Mouse (Mus musculus) neural tube, embryonic 11.5 days (tissue): Measurements from ENCODE around the gene Gm9913. TPM values are rescaled to one million over a fixed set of nuclear protein-coding genes. Genes with fewer than 3 reads are reported as not detected.

Experiments
- ATAC-seq: fragments of 200-750 bp; cut with Nextera tagmentation; 2 replicates; pipeline ENCODE4 v1.8.0; 2017; ENCODE audit warnings: moderate number of reproducible peaks, mild to moderate bottlenecking, moderate TSS enrichment, moderate library complexity; ENCODE audit not compliant: insufficient read depth, low FRiP score, low TSS enrichment
- DNase-seq: peaks from one replicate; pipeline ENCODE4 v3.0.0-alpha.2; 2015; ENCODE audit warnings: low spot score
- H3K27ac ChIP-seq: fragments of 300-500 bp; sonication (generic); 2 replicates; pipeline ENCODE4 v1.5.1; 2014; ENCODE audit warnings: low read depth, mild to moderate bottlenecking, low read length
- H3K27me3 ChIP-seq: fragments of 300-500 bp; sonication (generic); 2 replicates; pipeline ENCODE4 v1.6.1; 2014; ENCODE audit warnings: mild to moderate bottlenecking, low read length, mixed read lengths; ENCODE audit not compliant: control insufficient read depth, insufficient read depth
- H3K36me3 ChIP-seq: fragments of 300-500 bp; sonication (generic); 2 replicates; pipeline ENCODE4 v1.6.1; 2014; ENCODE audit warnings: mild to moderate bottlenecking, low read length, moderate library complexity, mixed read lengths; ENCODE audit not compliant: control insufficient read depth, insufficient read depth
- H3K4me1 ChIP-seq: fragments of 300-500 bp; sonication (generic); 2 replicates; pipeline ENCODE4 v1.6.1; 2014; ENCODE audit warnings: low read length, mixed read lengths; ENCODE audit not compliant: control insufficient read depth, insufficient read depth
- H3K4me2 ChIP-seq: fragments of 300-500 bp; sonication (generic); 2 replicates; pipeline ENCODE4 v1.6.1; 2014; ENCODE audit warnings: low read depth, mild to moderate bottlenecking, moderate library complexity
- H3K4me3 ChIP-seq: fragments of 300-500 bp; sonication (generic); 2 replicates; pipeline ENCODE4 v1.5.1; 2014; ENCODE audit warnings: low read depth, low read length
- H3K9ac ChIP-seq: fragments of 300-500 bp; sonication (generic); 2 replicates; pipeline ENCODE4 v1.6.1; 2014; ENCODE audit warnings: mild to moderate bottlenecking, low read length
- H3K9me3 ChIP-seq: fragments of 300-500 bp; sonication (generic); 2 replicates; pipeline ENCODE4 v1.6.1; 2016; ENCODE audit warnings: low read length; ENCODE audit not compliant: control insufficient read depth
- WGBS: fragments of 180-500 bp; shearing (Covaris S2); extraction: QIAGEN DNeasy Blood & Tissue Kit; methylation state at CpG from one replicate; pipeline ENCODE4 v1.1.7; 2014; 5-methylcytosine and 5-hydroxymethylcytosine counted together
- polyA plus RNA-seq: library from polyadenylated mRNA; unstranded; fragments of >200 nt; fragmentation: Nextera tagmentation; extraction: Ambion mirVana; gene quantifications from 2 replicates; pipeline ENCODE4 v1.2.1, GENCODE M21; 2014

Gene Gm9913
- polyA plus RNA-seq, 1 experiment from 2014 or later: 0.16 TPM

GRCm38 (mm10) chr2:125507893-125508292 is 3.0 kb downstream of the Gm9913 start, which contains the start of gene Fbn1:
Fbn1 (minus strand) TSS chr2:125507993.
- H3K4me3 ChIP-seq: peak within 1 kb of the TSS; percentile 61
- DNase-seq: no peak
- H3K36me3 ChIP-seq: no peaks in the 10 kb centered on the region
- H3K9ac ChIP-seq: peak within 1 kb of the TSS; percentile 68
- ATAC-seq: no peak
- 0 out of 2 replicates have a peak, but pooled peaks cover 2% of the 10 kb centered on the region for H3K27me3 ChIP-seq
- no peaks in the 10 kb centered on the region for H3K9me3 ChIP-seq
- 85% methylated on average over 4 of the region's 4 CpGs for WGBS
- peak within 1 kb of the TSS; percentile 97 for H3K4me2 ChIP-seq
- no peaks in the 10 kb centered on the region for H3K4me1 ChIP-seq
- H3K27ac ChIP-seq: no peak within 1 kb of the TSS

DNA sequence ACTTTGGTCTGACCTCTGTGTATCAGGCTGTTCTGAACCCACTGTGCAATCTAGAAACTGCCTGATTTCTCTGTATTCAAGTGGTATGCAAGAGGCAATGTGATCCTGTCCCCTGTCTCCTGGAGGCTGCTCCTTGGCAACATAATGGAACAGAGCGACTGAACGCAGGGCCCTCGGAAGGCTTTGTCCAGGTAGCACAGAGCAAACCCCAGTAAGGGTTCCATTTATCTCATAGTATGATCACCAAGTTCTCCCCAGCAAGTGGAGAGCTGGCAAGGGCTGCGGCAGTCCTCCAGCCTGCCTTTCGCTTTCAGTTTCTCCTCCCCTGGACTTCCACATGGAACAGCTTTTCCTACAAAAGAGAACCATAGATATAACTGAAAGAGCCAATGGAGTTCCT is 3.5 kb downstream of the Gm9913 start:
- ATAC-seq (no peak), DNase-seq (no peak)
- Histone ChIP-seq H3K9me3 (no peaks in the 10 kb centered on the region), H3K27me3 (0 out of 2 replicates have a peak, but pooled peaks cover 2% of the 10 kb centered on the region), H3K9ac (no peak overlapping the region), H3K36me3 (no peaks in the 10 kb centered on the region), H3K4me2 (no peak overlapping the region), H3K4me1 (no peaks in the 10 kb centered on the region), H3K27ac (no peak overlapping the region), H3K4me3 (no peak overlapping the region)
- 92% methylated on average over 5 of the region's 5 CpGs for WGBS

- Histone ChIP-seq H3K36me3 (no peaks in the 10 kb centered on the region), H3K9me3 (no peaks in the 10 kb centered on the region), H3K4me2 (no peak overlapping the region), H3K27me3 (no peaks in the 10 kb centered on the region), H3K4me3 (no peak overlapping the region), H3K9ac (no peak overlapping the region), H3K4me1 (no peaks in the 10 kb centered on the region), H3K27ac (no peak overlapping the region)
- ATAC-seq (no peak), DNase-seq (no peak)
- WGBS: 73% methylated on average over 2 of the region's 2 CpGs
These were observed 5.9 kb downstream of the Gm9913 start for GRCm38 (mm10) chr2:125510752-125511151.

- 85% methylated on average over 4 of the region's 4 CpGs for WGBS
- H3K4me3 ChIP-seq: no peak overlapping the region
- H3K9me3 ChIP-seq: no peaks in the 10 kb centered on the region
- no peak overlapping the region for H3K9ac ChIP-seq
- H3K36me3 ChIP-seq: no peaks in the 10 kb centered on the region
- H3K27ac ChIP-seq: no peak overlapping the region
- H3K4me2 ChIP-seq: no peak overlapping the region
- no peaks in the 10 kb centered on the region for H3K27me3 ChIP-seq
- no peak for DNase-seq
- no peak for ATAC-seq
- no peaks in the 10 kb centered on the region for H3K4me1 ChIP-seq
These were observed 7.0 kb downstream of the Gm9913 start for GRCm38 (mm10) chr2:125511898-125512297.

DNA sequence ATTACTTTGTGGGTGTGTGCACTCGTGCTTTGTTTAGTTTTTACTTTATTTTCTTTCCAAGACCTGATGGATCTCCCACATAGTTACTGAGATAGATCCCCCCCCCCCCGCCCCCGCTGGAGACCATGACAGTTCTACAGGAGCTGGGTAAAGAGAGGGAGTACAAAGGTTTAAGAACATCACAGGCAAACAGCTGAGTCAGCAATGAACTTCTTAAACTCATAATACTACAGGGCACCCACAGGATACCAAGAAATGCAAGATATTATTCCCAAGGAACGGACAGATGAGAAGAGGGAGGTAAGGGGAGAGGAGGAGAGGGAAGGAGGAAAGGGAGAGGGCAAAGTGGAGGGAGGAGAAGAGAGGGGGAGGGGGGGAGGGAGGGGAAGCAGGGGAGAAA is 7.7 kb downstream of the Gm9913 start:
- Histone ChIP-seq H3K9ac (no peak overlapping the region), H3K4me2 (no peak overlapping the region), H3K4me1 (no peaks in the 10 kb centered on the region), H3K27me3 (no peaks in the 10 kb centered on the region), H3K27ac (no peak overlapping the region), H3K4me3 (no peak overlapping the region), H3K36me3 (no peaks in the 10 kb centered on the region), H3K9me3 (no peaks in the 10 kb centered on the region)
- 83% methylated on average over 4 of the region's 4 CpGs for WGBS
- ATAC-seq (no peak), DNase-seq (no peak)

GRCm38 (mm10) chr2:125514391-125514790 is 9.5 kb downstream of the Gm9913 start:
- no peak for DNase-seq
- WGBS: 82% methylated on average over 3 of the region's 3 CpGs
- Histone ChIP-seq H3K27ac (no peak overlapping the region), H3K36me3 (no peaks in the 10 kb centered on the region), H3K9me3 (no peaks in the 10 kb centered on the region), H3K4me3 (no peak overlapping the region), H3K9ac (no peak overlapping the region), H3K27me3 (no peaks in the 10 kb centered on the region), H3K4me1 (no peaks in the 10 kb centered on the region), H3K4me2 (no peak overlapping the region)
- no peak for ATAC-seq

- WGBS: 84% methylated on average over 12 of the region's 12 CpGs
- Histone ChIP-seq H3K27me3 (no peaks in the 10 kb centered on the region), H3K4me3 (no peak overlapping the region), H3K27ac (no peak overlapping the region), H3K9ac (no peak overlapping the region), H3K9me3 (no peaks in the 10 kb centered on the region), H3K4me2 (no peak overlapping the region), H3K4me1 (no peaks in the 10 kb centered on the region), H3K36me3 (no peaks in the 10 kb centered on the region)
- no peak for DNase-seq
- no peak for ATAC-seq
These were observed 10.6 kb downstream of the Gm9913 start for GRCm38 (mm10) chr2:125515291-125516057.

DNA sequence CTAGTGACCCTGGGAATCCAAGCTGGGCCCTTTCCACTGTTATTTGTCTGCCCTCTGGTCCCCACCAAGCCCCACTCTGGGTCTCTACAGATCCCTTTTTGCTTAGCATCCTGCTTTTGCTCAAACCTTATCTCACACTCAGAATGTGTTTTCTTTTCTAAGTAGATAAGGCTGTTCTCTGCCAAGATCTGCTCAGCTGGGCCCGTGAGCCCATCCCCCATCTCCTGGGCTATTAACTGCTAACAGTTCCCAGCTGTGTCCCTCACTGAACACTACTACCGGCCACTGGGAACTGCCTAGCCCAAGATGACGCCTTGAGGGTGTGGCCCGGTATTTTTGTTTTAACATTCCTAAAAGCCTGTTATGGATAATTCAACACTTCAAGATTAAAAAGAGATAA is 11.7 kb downstream of the Gm9913 start:
- no peaks in the 10 kb centered on the region for H3K36me3 ChIP-seq
- DNase-seq (peak; percentile 38), ATAC-seq (no peak)
- H3K4me2 ChIP-seq: no peak overlapping the region
- no peak overlapping the region for H3K9ac ChIP-seq
- no peaks in the 10 kb centered on the region for H3K27me3 ChIP-seq
- no peaks in the 10 kb centered on the region for H3K9me3 ChIP-seq
- 0 out of 2 replicates have a peak overlapping the region, but pooled peaks have one; percentile 34 for H3K27ac ChIP-seq
- H3K4me1 ChIP-seq: no peaks in the 10 kb centered on the region
- 15% methylated on average over 4 of the region's 4 CpGs for WGBS
- no peak overlapping the region for H3K4me3 ChIP-seq

- Histone ChIP-seq H3K9me3 (no peaks in the 10 kb centered on the region), H3K27me3 (no peaks in the 10 kb centered on the region), H3K27ac (no peak overlapping the region), H3K4me1 (no peaks in the 10 kb centered on the region), H3K36me3 (no peaks in the 10 kb centered on the region), H3K4me2 (no peak overlapping the region), H3K4me3 (no peak overlapping the region), H3K9ac (no peak overlapping the region)
- ATAC-seq (no peak), DNase-seq (no peak)
- WGBS: 92% methylated on average over 2 of the region's 2 CpGs
These were observed 20.6 kb downstream of the Gm9913 start for GRCm38 (mm10) chr2:125525484-125525883.
